Mouse (Mus musculus): ENCODE measurements around the gene Tatdn3.
"Not testable (repeated sequence)": the region's sequence is repeated elsewhere in the genome, so short reads cannot be mapped to it uniquely, and the experiment has no call there.

Tatdn3 gene

GRCm38 (mm10) chr1:191037999-191038398 lies 24.7 kb downstream of the Tatdn3 start:
- in situ Hi-C loops (cut with MboI, MseI), result no loop called here

GRCm38 (mm10) chr1:191036554-191037334 lies 26.0 kb downstream of the Tatdn3 start, which contains the start of gene Spata45:
Gene Spata45 (plus strand): TSS chr1:191036639.
- in situ Hi-C loops (cut with MboI, MseI), result no loop called here

GRCm38 (mm10) chr1:191035649-191036048 lies 27.1 kb downstream of the Tatdn3 start:
- in situ Hi-C loops (cut with MboI, MseI), result no loop called here

GRCm38 (mm10) chr1:191030922-191031425 lies 31.8 kb downstream of the Tatdn3 start:
- in situ Hi-C loops (cut with MboI, MseI), result not testable (repeated sequence)

- in situ Hi-C loops (cut with MboI, MseI), result no loop called here
Observed at GRCm38 (mm10) chr1:191030182-191030581, 32.5 kb downstream of the Tatdn3 start.

GRCm38 (mm10) chr1:191026021-191026713 lies 36.6 kb downstream of the Tatdn3 start, which contains the start of gene Flvcr1:
Gene Flvcr1 (minus strand): TSS chr1:191026158.
- in situ Hi-C loops (cut with MboI, MseI), result no loop called here

- in situ Hi-C loops (cut with MboI, MseI), result no loop called here
Observed at GRCm38 (mm10) chr1:191025016-191026012, 37.4 kb downstream of the Tatdn3 start.

- in situ Hi-C loops (cut with MboI, MseI), result not testable (repeated sequence)
Observed at GRCm38 (mm10) chr1:191023806-191024205, 38.9 kb downstream of the Tatdn3 start.

GRCm38 (mm10) chr1:191023140-191023539 lies 39.6 kb downstream of the Tatdn3 start:
- in situ Hi-C loops (cut with MboI, MseI), result no loop called here

- in situ Hi-C loops (cut with MboI, MseI), result no loop called here
Observed at GRCm38 (mm10) chr1:191021016-191021415, 41.7 kb downstream of the Tatdn3 start.

GRCm38 (mm10) chr1:191020217-191020924 lies 42.4 kb downstream of the Tatdn3 start:
- in situ Hi-C loops (cut with MboI, MseI), result no loop called here

- in situ Hi-C loops (cut with MboI, MseI), result no loop called here
Observed at GRCm38 (mm10) chr1:191019803-191020202, 42.9 kb downstream of the Tatdn3 start.

GRCm38 (mm10) chr1:191014271-191014670 lies 48.5 kb downstream of the Tatdn3 start:
- in situ Hi-C loops (cut with MboI, MseI), result no loop called here

GRCm38 (mm10) chr1:191008707-191009106 lies 54.0 kb downstream of the Tatdn3 start:
- in situ Hi-C loops (cut with MboI, MseI), result no loop called here

- in situ Hi-C loops (cut with MboI, MseI), result no loop called here
Observed at GRCm38 (mm10) chr1:191002201-191002600, 60.5 kb downstream of the Tatdn3 start.

GRCm38 (mm10) chr1:191000686-191001085 lies 62.0 kb downstream of the Tatdn3 start:
- in situ Hi-C loops (cut with MboI, MseI), result no loop called here

- in situ Hi-C loops (cut with MboI, MseI), result no loop called here
Observed at GRCm38 (mm10) chr1:190998027-190998426, 64.7 kb downstream of the Tatdn3 start.

- in situ Hi-C loops (cut with MboI, MseI), result no loop called here
Observed at GRCm38 (mm10) chr1:190996346-190996877, 66.3 kb downstream of the Tatdn3 start.

Data from T-helper 17 cell (primary cell).